Mouse (Mus musculus): ENCODE measurements around the gene Phldb1. TPM values are rescaled to one million over a fixed set of nuclear protein-coding genes. Genes with fewer than 3 reads are reported as not detected.
A peak's percentile ranks its signal among the peaks of the same experiment; 100 is the strongest.

Phldb1 gene
- total RNA-seq, 2 experiments from 2014 or later, result 0.76 to 2.6 TPM

- no peak for ATAC-seq (ENCODE audit: poor library complexity, severe bottlenecking)
Measured at GRCm38 (mm10) chr9:44727441-44727840, 7.6 kb downstream of the Phldb1 start.

- ATAC-seq (ENCODE audit: poor library complexity, severe bottlenecking), result no peak
Measured at GRCm38 (mm10) chr9:44726431-44727146, 8.4 kb downstream of the Phldb1 start.

DNA sequence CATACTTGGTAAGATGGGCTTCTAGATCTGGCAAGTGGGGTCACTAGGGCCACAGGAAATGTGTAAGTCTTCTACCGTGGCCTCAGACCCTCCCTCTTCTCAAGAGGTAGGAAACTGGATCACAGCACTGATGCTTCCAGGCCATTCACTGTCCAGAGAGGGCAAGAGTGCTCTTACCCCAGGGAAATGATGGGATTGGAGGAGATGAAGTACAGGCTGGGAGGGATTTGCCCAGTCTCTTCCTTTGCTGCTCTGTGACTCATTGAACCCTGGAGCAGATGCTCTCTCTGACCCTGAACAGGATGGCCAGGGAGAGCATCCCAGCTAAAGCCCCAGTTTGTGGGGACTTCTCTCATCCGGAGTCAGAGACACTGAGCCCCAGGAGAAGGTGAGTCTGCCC is 10.3 kb downstream of the Phldb1 start:
- ATAC-seq (ENCODE audit: poor library complexity, severe bottlenecking), result no peak

GRCm38 (mm10) chr9:44724223-44724622 is 10.8 kb downstream of the Phldb1 start:
- ATAC-seq (ENCODE audit: poor library complexity, severe bottlenecking), result no peak

DNA sequence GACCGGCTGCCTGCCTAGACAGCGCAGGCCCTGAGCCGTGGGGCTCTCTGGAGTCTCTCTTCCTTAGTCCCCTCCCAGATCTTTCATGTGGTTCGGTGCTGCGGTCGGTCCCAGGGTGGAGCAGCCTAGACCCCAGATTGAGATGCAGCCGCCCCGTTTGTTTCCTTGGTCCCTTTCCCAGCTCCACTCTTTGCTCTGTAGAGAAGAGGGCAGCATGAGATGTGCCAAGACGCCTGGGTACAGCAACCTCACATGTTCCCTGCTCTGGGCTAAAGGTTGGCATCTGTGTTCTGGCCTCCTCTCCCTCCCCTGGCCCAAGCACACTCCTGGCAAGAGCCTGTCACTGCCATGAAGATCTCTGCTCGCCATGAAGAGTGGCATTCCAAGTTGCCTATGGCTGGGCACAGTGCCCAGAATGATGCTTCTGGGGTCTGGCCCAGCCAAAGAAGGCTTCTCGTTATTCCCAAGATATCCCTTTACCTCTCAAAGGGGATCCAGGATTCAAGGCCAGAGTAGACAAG is 11.4 kb downstream of the Phldb1 start:
- no peak for ATAC-seq (ENCODE audit: poor library complexity, severe bottlenecking)

- ATAC-seq (ENCODE audit: poor library complexity, severe bottlenecking), result no peak
Measured at GRCm38 (mm10) chr9:44723008-44723407, 12.0 kb downstream of the Phldb1 start.

DNA sequence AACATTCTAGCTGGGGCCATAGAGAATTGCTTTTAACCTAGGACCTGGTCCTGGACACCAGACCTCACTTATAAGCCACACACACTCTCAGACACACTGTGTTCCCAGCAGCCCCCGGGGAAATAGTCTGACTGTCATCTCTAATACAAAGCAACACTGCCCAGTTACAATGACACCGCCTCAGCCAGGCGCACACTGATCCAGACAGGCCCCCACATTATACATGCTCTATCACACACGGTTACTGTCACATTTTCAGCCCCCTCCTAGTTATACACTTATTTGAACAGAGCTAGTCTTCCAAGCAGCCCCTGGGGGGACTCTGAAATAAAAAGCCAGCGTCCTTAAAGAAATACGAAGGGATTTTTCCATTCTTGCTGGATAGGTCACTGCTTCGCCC is 12.4 kb downstream of the Phldb1 start:
- no peak for ATAC-seq (ENCODE audit: poor library complexity, severe bottlenecking)

GRCm38 (mm10) chr9:44721877-44722186 is 13.2 kb downstream of the Phldb1 start:
- no peak for ATAC-seq (ENCODE audit: poor library complexity, severe bottlenecking)

DNA sequence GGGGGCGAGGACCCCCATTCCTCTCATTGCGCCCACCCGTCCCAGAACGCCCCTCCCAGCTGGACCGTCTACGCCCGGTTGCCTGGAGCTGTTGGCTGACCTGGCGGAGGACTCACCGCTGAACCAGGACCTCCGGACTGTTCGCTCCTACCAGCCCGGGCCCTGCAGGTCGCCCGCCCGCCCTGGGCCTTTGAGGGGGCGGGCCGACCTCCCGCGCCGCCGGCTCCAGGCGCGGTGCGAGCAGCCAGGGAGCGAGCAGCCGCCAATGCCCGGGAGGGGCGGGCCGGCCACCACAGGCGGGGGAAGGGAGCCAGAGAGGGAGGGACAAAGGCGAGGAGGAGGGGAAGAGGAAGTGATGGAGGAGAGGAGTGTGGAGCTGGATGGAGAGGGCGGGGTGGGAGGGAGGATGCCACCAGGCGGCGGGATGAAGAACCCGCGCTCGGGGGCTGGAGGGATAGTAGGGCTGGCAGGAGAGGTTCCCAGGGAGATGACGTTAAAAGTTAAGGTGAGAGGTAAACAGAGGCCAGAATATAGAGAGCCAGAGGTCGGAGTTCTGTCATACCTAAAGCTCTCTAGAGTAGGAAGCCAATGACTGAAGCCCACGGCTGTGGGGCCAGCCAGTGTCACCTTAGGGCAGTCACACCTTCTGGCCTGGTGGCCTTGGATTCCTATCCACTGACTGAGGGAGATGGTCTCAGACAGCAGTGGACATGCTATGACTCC is 13.7 kb downstream of the Phldb1 start:
- ATAC-seq (ENCODE audit: poor library complexity, severe bottlenecking), result peak; percentile 90

GRCm38 (mm10) chr9:44720358-44721153 is 14.4 kb downstream of the Phldb1 start:
- ATAC-seq (ENCODE audit: poor library complexity, severe bottlenecking), result no peak

DNA sequence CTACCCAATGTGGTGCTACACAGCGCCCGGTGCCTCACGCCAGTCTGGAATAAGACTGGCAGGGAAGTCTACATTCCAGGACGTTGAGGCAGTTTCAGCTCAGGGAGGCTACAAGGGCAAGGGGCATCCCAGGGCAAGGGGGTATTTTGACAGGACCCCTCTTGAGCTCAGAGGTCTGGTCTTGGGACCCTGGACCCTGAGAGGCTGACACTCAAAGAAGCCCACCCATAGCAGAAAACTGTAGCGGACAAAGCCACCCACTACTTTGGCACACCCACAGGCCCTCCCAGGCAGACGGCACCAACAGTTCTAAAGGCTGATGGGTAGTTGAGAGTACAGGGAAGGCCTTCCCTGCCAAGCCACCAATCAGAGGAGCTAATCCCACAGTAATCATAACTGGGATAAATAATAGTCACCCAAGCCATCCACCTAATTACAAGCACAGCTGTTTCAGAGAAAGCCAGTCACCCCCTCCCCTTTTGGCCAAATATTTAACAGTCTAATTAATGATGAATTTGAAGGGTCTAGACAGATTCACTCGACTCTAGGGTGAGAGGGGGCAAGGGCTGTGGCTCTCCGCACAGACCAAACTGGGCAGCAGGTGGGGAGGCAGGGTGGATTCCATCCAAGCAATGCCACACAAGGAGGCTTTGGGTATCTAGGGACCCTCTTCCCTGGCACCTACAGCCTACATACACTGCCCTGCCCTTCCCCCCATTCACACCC is 15.2 kb downstream of the Phldb1 start:
- ATAC-seq (ENCODE audit: poor library complexity, severe bottlenecking), result no peak

DNA sequence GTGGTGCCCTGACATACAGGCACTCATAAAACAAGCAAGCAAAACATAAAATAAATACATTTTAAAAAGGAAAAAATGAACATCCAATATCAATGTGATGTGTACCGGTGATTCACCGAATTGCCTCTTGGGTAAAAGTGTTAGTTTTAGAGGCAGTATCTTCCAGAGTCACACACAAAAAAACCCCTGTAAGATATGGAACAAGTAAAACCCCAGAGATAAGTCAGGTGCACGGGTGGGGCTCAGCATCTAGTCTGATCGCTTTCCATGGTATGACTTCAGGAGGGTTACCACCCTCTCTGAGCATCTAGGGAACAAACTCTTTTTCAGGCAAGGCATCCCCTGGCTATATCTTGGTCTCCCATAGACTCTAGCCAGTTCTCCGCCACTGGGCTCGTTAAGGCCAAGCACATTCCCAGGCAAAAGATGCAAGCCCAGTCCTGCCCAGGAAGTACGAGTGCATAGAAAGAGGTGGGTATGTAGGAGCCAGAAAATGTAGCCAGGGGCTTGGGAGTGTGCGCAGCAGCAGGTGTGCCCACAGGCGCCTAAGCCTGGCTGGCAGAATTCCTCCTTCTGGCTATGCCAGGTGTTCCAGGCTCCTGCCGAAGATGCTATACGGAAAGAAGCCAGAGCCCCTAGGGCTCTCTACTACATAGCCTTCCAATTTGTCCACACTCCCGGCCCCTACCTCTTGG is 15.9 kb downstream of the Phldb1 start:
- no peak for ATAC-seq (ENCODE audit: poor library complexity, severe bottlenecking)

DNA sequence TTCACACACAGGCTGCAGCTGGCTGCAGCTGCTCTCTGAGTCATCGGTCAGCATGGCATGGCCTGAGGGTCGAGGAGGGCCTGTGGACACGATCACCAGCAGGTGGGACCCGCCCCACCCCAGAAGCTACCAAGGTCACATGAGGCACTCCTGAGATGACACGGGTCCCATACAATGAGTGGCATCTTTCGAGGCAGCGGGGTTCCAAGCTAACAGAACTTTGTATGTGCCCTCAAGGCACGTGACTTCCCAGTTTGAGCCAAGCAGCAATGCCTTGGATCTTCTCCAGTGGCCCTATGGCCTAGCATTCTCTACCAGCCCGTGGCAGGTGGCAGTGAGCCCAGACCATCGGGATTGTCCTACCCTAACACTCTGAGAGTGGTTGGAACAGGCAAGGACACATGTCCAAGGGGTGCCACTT is 17.2 kb downstream of the Phldb1 start:
- ATAC-seq (ENCODE audit: poor library complexity, severe bottlenecking), result no peak

GRCm38 (mm10) chr9:44716997-44717821 is 17.8 kb downstream of the Phldb1 start:
- no peak for ATAC-seq (ENCODE audit: poor library complexity, severe bottlenecking)

- ATAC-seq (ENCODE audit: poor library complexity, severe bottlenecking), result no peak
Measured at GRCm38 (mm10) chr9:44715705-44716362, 19.2 kb downstream of the Phldb1 start.

DNA sequence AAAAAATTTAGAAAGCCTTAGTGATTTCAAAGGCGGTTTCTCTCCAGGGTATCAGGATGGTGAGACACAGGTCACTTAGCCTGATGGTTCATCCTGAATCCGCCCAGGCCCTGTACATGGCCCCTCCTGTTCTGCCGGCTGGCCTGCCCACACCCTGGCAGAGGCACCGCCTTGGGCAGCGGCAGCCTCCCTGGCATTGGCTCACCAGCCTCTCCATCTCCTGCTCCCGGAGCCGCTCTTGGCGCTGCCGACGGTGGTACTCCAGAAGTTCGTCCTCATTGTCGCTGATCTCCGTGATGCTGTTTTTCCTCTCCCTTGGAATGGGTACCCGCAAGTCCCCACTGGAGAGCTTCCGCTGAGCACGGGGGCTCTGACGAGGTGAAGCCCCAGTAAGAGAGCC is 19.9 kb downstream of the Phldb1 start:
- ATAC-seq (ENCODE audit: poor library complexity, severe bottlenecking), result no peak

DNA sequence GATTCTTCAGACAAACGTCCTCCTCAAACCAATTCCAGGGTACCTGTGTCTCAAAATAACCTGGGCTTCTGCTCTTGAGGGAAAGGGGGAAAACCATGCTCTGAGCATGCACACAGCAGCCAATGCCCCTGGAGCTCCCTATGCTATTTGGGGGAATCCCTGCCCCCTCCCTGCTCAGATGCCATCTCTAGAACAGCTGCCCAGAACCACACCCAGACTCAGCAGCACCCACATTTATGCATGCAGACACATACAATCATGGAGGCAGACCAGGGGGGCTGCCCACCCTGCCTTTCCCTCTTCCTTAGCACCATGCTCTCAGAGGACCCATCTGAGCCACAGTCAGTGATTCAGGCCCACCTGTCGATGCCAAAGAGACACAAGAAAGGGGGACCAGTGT is 21.4 kb downstream of the Phldb1 start:
- no peak for ATAC-seq (ENCODE audit: poor library complexity, severe bottlenecking)

- no peak for ATAC-seq (ENCODE audit: poor library complexity, severe bottlenecking)
Measured at GRCm38 (mm10) chr9:44713080-44713479, 21.9 kb downstream of the Phldb1 start.

GRCm38 (mm10) chr9:44711602-44712001 is 23.4 kb downstream of the Phldb1 start:
- ATAC-seq (ENCODE audit: poor library complexity, severe bottlenecking), result no peak
